Mouse (Mus musculus) embryonic facial prominence, embryonic 14.5 days (tissue): ENCODE measurements around the gene Prkar1b. TPM values are rescaled to one million over a fixed set of nuclear protein-coding genes. Genes with fewer than 3 reads are reported as not detected.

Source experiments
- ATAC-seq: fragments of 200-750 bp; cut with Nextera tagmentation; 2 replicates; pipeline ENCODE4 v1.8.0; 2017; ENCODE audit warnings: low read depth, moderate number of reproducible peaks, moderate TSS enrichment
- DNase-seq: peaks from one replicate; pipeline ENCODE4 v3.0.0-alpha.2; 2015; ENCODE audit warnings: low spot score
- H3K27ac ChIP-seq: fragments of 300-500 bp; sonication (generic); replicated peaks from 2 replicates; pipeline ENCODE4 v1.5.1; 2014; ENCODE audit warnings: low read depth, mild to moderate bottlenecking, low read length, moderate library complexity
- H3K27me3 ChIP-seq: fragments of 300-500 bp; sonication (generic); replicated peaks from 2 replicates; pipeline ENCODE4 v1.6.1; 2014; ENCODE audit warnings: low read length; ENCODE audit not compliant: control insufficient read depth, insufficient read depth
- H3K36me3 ChIP-seq: fragments of 300-500 bp; sonication (generic); 2 replicates; pipeline ENCODE4 v1.6.1; 2014; ENCODE audit warnings: low read length, mixed read lengths; ENCODE audit not compliant: control insufficient read depth, insufficient read depth
- H3K4me1 ChIP-seq: fragments of 300-500 bp; sonication (generic); 2 replicates; pipeline ENCODE4 v1.6.1; 2014; ENCODE audit warnings: antibody characterized with exemption, low read length; ENCODE audit not compliant: control insufficient read depth, insufficient read depth
- H3K4me2 ChIP-seq: fragments of 300-500 bp; sonication (generic); 2 replicates; pipeline ENCODE4 v1.6.1; 2014; ENCODE audit warnings: low read depth, mild to moderate bottlenecking, low read length, moderate library complexity, mixed read lengths
- H3K4me3 ChIP-seq: fragments of 300-500 bp; sonication (generic); 2 replicates; pipeline ENCODE4 v1.5.1; 2014; ENCODE audit warnings: low read depth, mild to moderate bottlenecking, low read length
- H3K9ac ChIP-seq: fragments of 300-500 bp; sonication (generic); 2 replicates; pipeline ENCODE4 v1.6.1; 2014; ENCODE audit warnings: low read depth, mild to moderate bottlenecking, low read length, moderate library complexity, mixed read lengths
- H3K9me3 ChIP-seq: fragments of 300-500 bp; sonication (generic); 2 replicates; pipeline ENCODE4 v1.6.1; 2016; ENCODE audit warnings: low read length; ENCODE audit not compliant: control insufficient read depth
- WGBS: fragments of 180-500 bp; shearing (Covaris S2); extraction: QIAGEN DNeasy Blood & Tissue Kit; methylation state at CpG from one replicate; pipeline ENCODE4 v1.1.7; 2014; 5-methylcytosine and 5-hydroxymethylcytosine counted together
- polyA plus RNA-seq: library from polyadenylated mRNA; unstranded; fragments of >200 nt; fragmentation: Nextera tagmentation; extraction: Ambion mirVana; gene quantifications from 2 replicates; pipeline ENCODE4 v1.2.1, GENCODE M21; 2014

The Prkar1b gene
- polyA plus RNA-seq, 1 experiment from 2014 or later, result 22.8 TPM

DNA sequence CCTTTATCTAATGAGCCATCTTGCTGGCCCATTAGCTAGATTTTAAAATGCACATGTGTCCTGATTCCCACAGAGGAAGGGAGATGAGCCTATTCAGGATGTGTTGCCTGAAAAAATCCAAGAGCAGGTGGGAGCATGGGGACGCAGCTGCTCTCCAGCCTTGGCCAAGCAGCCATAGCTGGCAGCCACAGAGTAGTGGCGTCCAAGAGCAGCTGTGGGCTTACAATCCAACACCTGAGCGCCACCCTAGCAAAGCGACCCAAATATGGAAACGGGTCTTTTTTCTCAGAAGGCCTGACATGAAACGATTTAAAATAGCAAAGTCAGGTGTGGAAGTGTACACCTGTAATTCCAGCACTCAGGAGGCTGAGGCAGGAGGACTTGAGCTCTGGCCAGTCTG lies 145.2 kb downstream of the Prkar1b start:
- Histone ChIP-seq H3K36me3 (no peaks in the 10 kb centered on the region), H3K4me1 (no peaks in the 10 kb centered on the region), H3K4me3 (no peak overlapping the region)

DNA sequence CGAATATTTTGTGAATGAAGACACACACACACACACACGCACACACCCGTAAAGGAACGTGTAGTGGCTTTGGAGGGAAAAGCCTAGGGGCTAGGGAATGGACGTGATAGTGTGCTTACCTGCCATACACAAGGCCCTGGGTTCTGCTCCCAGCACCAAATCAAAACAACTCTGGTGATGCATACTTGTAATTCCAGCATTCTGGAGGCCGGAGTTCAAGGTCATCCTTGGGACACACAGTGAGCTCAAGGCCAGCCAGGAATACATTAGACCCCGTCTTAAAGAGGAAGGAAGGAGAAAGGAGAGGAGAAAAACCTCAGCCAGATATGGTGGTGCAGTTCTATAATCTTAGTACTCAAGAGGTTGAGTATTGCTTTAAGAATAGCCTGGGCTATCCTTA lies 150.1 kb downstream of the Prkar1b start:
- Histone ChIP-seq H3K9me3 (peaks cover 16% of the 10 kb centered on the region), H3K4me1 (peaks cover 18% of the 10 kb centered on the region; the same call in 1 of the 2 replicates), H3K36me3 (no peaks in the 10 kb centered on the region), H3K27ac (no peak overlapping the region), H3K9ac (no peak overlapping the region), H3K4me2 (no peak overlapping the region), H3K4me3 (no peak overlapping the region), H3K27me3 (peaks cover 45% of the 10 kb centered on the region)
- no peak for DNase-seq
- ATAC-seq, result no peak
- 60% methylated on average over 7 of the region's 7 CpGs for WGBS

More for the DNA sequence above, 145.2 kb downstream of the Prkar1b start:
- H3K4me2 ChIP-seq, result no peak overlapping the region
- H3K9ac ChIP-seq, result no peak overlapping the region
- H3K9me3 ChIP-seq, result peaks cover 16% of the 10 kb centered on the region
- DNase-seq, result no peak
- 82% methylated on average over 6 of the region's 6 CpGs for WGBS
- no peak for ATAC-seq
- H3K27me3 ChIP-seq, result peaks cover 7% of the 10 kb centered on the region
- no peak overlapping the region for H3K27ac ChIP-seq

DNA sequence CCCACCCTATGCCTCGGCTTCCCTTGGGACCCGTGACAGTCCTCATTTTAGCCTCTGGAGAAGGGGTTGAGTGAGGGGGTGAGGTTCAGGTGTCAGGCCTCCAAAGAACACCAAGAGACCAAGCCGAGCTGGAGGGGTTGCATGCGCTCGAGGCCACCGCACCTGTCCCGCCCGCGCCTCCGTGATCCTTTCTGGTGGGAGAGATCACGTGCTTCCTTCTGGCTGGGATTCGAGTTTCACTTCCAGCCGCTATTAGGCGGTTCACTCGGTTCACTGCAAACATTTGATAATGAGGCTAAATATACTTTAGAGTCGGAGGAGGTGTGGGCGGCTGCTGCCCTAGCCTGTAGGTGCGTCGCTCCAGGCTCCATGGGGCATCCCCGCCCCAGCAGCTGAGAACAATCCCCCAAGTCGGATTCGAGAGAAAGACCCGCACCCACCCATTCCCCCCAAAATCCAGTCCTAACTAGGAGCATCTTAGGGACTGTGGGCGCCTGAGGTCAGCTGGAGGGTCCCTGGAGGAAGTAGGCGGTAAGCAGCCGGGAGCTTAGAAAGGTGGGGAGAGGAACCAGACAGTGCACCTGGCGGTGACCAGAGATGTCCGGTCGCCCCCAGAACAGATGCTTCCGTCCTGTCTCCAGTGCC lies 151.7 kb downstream of the Prkar1b start:
- peak overlapping the region; percentile 89 for H3K4me2 ChIP-seq
- H3K9me3 ChIP-seq, result peaks cover 16% of the 10 kb centered on the region
- DNase-seq (peak; percentile 76), ATAC-seq (peak; percentile 2; the same call in 1 of the 2 replicates)
- H3K9ac ChIP-seq, result peak overlapping the region; percentile 47; the same call in 1 of the 2 replicates
- peaks cover 59% of the 10 kb centered on the region for H3K27me3 ChIP-seq
- no peaks in the 10 kb centered on the region for H3K36me3 ChIP-seq
- 3% methylated on average over 27 of the region's 30 CpGs for WGBS
- peak overlapping the region; percentile 73 for H3K4me3 ChIP-seq
- no peak overlapping the region for H3K27ac ChIP-seq
- peaks cover 29% of the 10 kb centered on the region for H3K4me1 ChIP-seq

DNA sequence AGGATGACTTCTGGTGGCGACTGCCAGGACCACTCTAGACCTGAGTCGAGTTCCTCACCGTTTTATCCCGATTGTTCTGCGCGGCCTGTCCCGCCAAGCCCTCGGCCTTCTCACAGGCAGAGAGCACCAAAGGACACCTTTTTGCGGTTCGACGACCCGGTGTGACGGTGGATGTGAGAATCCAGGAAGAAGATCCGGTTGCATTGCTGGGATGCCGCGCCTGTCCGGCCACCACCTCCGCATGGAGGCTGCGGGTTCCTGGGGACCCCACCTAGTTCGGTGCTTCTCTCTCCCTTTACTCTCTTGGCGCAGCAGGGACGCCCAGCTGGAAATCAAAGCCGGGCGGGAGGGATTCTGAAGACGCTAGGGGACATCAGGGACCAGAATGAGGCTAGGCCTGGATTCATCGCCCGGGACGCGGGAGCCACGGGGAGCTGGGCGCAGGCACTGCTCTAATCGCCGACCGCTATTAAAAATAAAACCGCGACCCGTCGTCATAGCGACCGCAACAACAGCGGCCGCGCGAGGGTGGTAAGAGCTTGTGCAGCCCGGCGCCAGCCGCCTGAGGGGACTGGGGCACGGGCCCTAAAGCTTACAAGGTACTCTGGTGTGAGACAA lies 152.5 kb downstream of the Prkar1b start, which contains the start of gene Pdgfa:
Gene Pdgfa (minus strand): TSS at position 200 of the 618 bp plus-strand sequence.
- peak within 1 kb of the TSS; percentile 92 for H3K27ac ChIP-seq
- H3K27me3 ChIP-seq, result peaks cover 66% of the 10 kb centered on the region
- ATAC-seq, result peak; percentile 9; the same call in 1 of the 2 replicates
- peaks cover 35% of the 10 kb centered on the region for H3K4me1 ChIP-seq
- no peaks in the 10 kb centered on the region for H3K36me3 ChIP-seq
- H3K9me3 ChIP-seq, result peaks cover 16% of the 10 kb centered on the region
- H3K9ac ChIP-seq, result peak within 1 kb of the TSS; percentile 78
- peak within 1 kb of the TSS; percentile 89 for H3K4me2 ChIP-seq
- peak within 1 kb of the TSS; percentile 73 for H3K4me3 ChIP-seq
- 2% methylated on average over 40 of the region's 48 CpGs for WGBS
- peak; percentile 88 for DNase-seq

DNA sequence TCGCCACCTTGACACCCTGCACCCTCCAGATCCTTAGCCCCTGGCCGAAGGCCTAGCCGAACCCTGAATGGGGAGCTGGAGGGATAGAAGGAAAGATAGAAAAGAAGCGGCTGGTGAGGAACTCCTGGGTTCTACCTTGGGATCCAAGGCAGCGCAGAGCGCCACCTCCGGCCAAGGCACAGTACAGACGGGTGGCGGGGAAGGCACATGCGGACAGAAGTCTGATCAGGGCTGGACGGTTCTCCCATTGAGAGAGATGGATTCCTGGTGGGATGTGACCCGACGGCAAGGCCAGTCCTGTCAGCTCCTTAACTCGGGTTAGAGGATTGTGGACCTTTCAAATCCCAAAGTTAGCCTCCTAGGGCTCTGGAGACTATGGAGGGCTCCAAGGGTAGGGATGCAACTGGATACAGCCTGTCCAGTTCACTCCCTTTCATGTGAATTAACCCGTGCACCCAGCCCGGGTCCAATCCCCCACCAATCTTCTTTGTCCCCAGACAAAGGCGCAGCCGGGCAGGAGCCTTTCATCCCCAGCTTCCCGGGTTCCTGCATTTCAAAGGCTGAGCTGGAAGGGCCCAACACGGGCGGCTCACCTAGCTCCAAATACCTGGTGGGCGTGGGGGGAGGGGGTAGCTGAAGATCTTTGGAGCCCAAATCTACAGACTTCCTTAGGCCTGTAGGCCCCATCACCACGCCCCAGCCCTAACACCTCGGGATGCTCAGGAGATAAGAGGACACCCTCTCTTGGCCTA lies 153.3 kb downstream of the Prkar1b start:
- Histone ChIP-seq H3K4me2 (peak overlapping the region; percentile 89), H3K9me3 (peaks cover 8% of the 10 kb centered on the region), H3K4me1 (peaks cover 42% of the 10 kb centered on the region), H3K9ac (peak overlapping the region; percentile 78), H3K27me3 (peaks cover 74% of the 10 kb centered on the region), H3K27ac (peak overlapping the region; percentile 92), H3K4me3 (peak overlapping the region; percentile 73), H3K36me3 (no peaks in the 10 kb centered on the region)
- WGBS, result 8% methylated on average over 24 of the region's 24 CpGs
- DNase-seq (no peak), ATAC-seq (0 out of 2 replicates have a peak, but pooled peaks have one; percentile 7)

DNA sequence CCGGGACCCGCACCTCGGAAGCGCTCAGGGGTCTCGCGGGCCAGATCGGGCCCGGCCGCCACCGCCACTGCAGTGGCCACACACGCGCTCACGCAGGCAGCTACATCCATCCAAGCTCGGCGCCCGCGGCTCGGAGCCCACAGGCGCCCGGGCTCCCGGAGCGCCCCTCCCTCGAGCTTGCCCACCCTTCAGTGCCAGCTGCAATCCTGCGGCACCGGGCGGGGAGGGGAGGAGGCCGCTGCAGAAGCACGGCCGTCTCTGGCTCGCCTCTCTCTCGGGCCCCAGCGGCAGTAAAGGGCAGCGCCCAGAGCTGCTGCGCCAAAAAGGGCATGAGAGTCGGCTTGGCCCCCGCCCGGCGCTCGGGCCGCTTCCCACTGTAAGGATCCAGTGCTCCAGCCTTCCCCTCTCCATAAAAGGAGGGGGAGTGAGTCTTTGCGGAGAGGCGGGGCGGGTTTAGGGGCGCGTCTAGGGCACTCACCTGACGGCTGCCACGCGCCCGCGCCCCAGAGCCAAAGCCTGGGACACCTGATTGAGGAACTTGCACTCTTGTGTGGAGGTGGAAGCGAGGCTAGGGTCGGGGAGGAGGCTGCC lies 154.0 kb downstream of the Prkar1b start:
- peaks cover 81% of the 10 kb centered on the region for H3K27me3 ChIP-seq
- H3K36me3 ChIP-seq, result no peaks in the 10 kb centered on the region
- H3K4me3 ChIP-seq, result peak overlapping the region; percentile 73
- H3K4me1 ChIP-seq, result peaks cover 49% of the 10 kb centered on the region
- WGBS, result under 1% methylated on average over 11 of the region's 52 CpGs
- DNase-seq, result peak; percentile 84
- peaks cover 5% of the 10 kb centered on the region; the same call in 1 of the 2 replicates for H3K9me3 ChIP-seq
- peak overlapping the region; percentile 78 for H3K9ac ChIP-seq
- ATAC-seq, result peak; percentile 39
- peak overlapping the region; percentile 89 for H3K4me2 ChIP-seq
- peak overlapping the region; percentile 92 for H3K27ac ChIP-seq

DNA sequence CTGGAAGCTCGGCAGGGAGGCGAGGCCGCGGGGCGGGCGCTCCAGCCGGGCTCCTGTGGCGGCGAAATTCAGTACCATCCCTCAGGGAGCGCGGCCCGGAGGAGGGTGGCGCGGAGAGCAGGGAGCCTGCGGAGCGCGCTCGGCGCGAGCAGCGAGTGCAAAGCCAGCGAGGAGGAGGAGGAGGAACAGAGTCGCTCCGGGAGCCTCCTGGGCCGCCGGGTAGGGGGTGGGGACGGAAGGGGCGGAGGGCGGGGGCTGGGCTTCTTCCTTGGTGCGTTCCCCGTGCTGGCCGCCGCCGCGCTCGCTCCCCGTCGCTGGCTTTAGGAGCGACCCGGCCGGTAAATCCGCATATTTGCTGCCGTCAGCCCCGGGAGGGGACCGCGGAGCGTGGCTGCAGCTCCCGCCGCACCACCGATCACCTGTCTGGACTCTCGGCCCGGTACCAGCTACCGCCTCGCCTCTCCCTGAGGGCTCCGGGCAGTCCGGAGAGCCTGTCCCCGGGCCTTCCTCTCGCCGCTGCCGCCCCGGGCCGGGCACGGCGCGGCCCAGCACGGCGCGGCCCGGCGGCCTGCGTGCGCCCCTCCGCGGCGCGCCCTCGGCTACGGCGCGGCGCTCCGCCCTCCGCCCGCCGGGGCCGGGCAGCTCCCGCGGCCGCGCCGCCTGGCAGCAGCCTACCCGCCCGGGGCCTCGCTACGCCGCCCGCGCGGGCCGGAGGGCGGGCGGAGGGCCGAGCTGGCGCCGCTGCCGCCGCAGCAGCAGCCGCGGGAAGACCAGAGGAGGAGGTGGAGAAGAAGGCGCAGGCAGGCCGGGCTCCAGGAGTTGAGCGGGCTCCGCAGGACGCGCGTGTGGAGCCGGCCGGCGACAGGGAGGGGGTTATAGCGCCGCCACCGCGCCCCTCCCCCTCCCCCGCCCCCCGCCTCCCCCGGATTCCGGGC lies 154.7 kb downstream of the Prkar1b start:
- Histone ChIP-seq H3K9me3 (no peaks in the 10 kb centered on the region), H3K27me3 (peaks cover 76% of the 10 kb centered on the region), H3K4me1 (peaks cover 50% of the 10 kb centered on the region), H3K4me2 (peak overlapping the region; percentile 89), H3K36me3 (no peaks in the 10 kb centered on the region), H3K4me3 (peak overlapping the region; percentile 73), H3K27ac (peak overlapping the region; percentile 92), H3K9ac (peak overlapping the region; percentile 78)
- WGBS, result under 1% methylated on average over 29 of the region's 127 CpGs
- peak; percentile 87 for DNase-seq
- ATAC-seq, result peak; percentile 44
